Mouse (Mus musculus) G1E (cell line): Measurements from ENCODE around the gene Fcgr2b.

Experiments used
- CTCF ChIP-seq: IDR thresholded peaks from 2 replicates; pipeline ENCODE4 v1.5.1; 2012; ENCODE audit warnings: low read depth, low read length, inconsistent platforms, mixed read lengths
- GATA1 ChIP-seq: IDR thresholded peaks from 2 replicates; pipeline ENCODE4 v1.6.1; 2012; ENCODE audit warnings: borderline replicate concordance, low read length, inconsistent platforms, mixed read lengths
- POLR2AphosphoS5 ChIP-seq: IDR thresholded peaks from 2 replicates; pipeline ENCODE4 v1.6.1; 2012; ENCODE audit warnings: low read depth, low read length, inconsistent platforms; ENCODE audit not compliant: insufficient replicate concordance
- TAL1 ChIP-seq: conservative IDR thresholded peaks from 2 replicates; pipeline ENCODE4 v1.6.1; 2012; ENCODE audit warnings: low read depth, low read length, inconsistent platforms, mixed read lengths

DNA sequence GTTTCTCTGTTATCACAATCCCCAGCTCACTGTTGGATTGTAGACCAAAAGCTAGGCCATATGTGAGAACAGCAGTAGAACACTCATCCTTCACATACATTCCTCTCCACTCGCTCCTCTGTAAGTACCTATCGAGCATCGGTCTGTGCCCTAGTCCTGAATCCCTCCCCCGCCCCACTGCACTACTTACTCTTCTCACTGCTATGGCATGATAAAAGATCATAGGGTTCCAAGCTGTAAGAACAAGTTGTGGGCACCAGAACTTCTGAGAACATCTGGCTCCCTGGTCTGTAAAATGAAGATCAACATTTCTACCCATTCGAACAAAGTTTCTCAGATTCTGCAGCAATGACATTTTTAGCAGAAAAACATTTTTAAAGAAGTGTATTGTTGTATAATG is at the start of gene Fcgr2b:
- TF ChIP-seq TAL1 (no peak), CTCF (no peak), POLR2AphosphoS5 (no peak), GATA1 (no peak)
